In genomic region chr11:75459141-75459711, GRCm38 (mm10) we compare ENCODE assay signal across 8 mouse cellular contexts. TPM values are rescaled to one million over a fixed set of nuclear protein-coding genes. Genes with fewer than 3 reads are reported as not detected.
A peak's percentile ranks its signal among the peaks of the same experiment; 100 is the strongest.
DNase-seq lines count a peak whose midpoint lies in the region; ATAC-seq and TF ChIP-seq lines count a peak whose summit lies in the region.

No protein-coding gene starts in this region.

- intact Hi-C loops in left cerebral cortex, postnatal 4 days (cut with DNase I), result loop anchor here (5.0 kb wide), 1 partner anchor 277 kb away; no protein-coding TSS in a partner anchor

- H3K9me3 ChIP-seq in hindbrain, postnatal 0 days (ENCODE audit: low read length), result no peaks in the 10 kb centered on the region
- no peaks in the 10 kb centered on the region for H3K9me3 ChIP-seq in hindbrain, embryonic 13.5 days
- H3K9me3 ChIP-seq in heart, embryonic 11.5 days (replicated peaks; ENCODE audit: control insufficient read depth, low read length), result no peaks in the 10 kb centered on the region
- H3K9me3 ChIP-seq in limb, embryonic 11.5 days (ENCODE audit: control insufficient read depth, low read length), result no peaks in the 10 kb centered on the region

- no peak for ATAC-seq in hindbrain, postnatal 0 days
- ATAC-seq in hindbrain, embryonic 13.5 days (ENCODE audit: low FRiP score), result no peak
- no peak for ATAC-seq in heart, embryonic 11.5 days (replicated peaks; ENCODE audit: insufficient number of reproducible peaks, low FRiP score, low TSS enrichment)
- ATAC-seq in limb, embryonic 11.5 days (ENCODE audit: insufficient number of reproducible peaks, low FRiP score, low TSS enrichment, low read depth), result no peak
- ATAC-seq in erythroid progenitor cell, adult 5-6 weeks (replicated peaks; ENCODE audit: low FRiP score, poor library complexity, severe bottlenecking), result no peak

- WGBS in hindbrain, postnatal 0 days, result 77% methylated on average over 5 of the region's 5 CpGs
- WGBS in hindbrain, embryonic 13.5 days, result 77% methylated on average over 5 of the region's 5 CpGs
- 77% methylated on average over 5 of the region's 5 CpGs for WGBS in heart, embryonic 11.5 days (ENCODE audit: insufficient replicate concordance)
- WGBS in limb, embryonic 11.5 days, result 79% methylated on average over 5 of the region's 5 CpGs

- no peak overlapping the region for H3K4me2 ChIP-seq in hindbrain, postnatal 0 days (ENCODE audit: low read depth, low read length)
- no peak overlapping the region; the same call in 1 of the 2 replicates for H3K4me2 ChIP-seq in hindbrain, embryonic 13.5 days
- H3K4me2 ChIP-seq in heart, embryonic 11.5 days, result peak overlapping the region; percentile 81
- H3K4me2 ChIP-seq in limb, embryonic 11.5 days (ENCODE audit: low read depth, severe bottlenecking), result 0 out of 2 replicates have a peak overlapping the region, but pooled peaks have one; percentile 24

- no peak for DNase-seq in hindbrain, postnatal 0 days (ENCODE audit: low spot score)
- peak; percentile 66 for DNase-seq in adrenal gland, postnatal 14 days
- no peak for DNase-seq in limb, embryonic 11.5 days (ENCODE audit: low spot score)
- DNase-seq in left cerebral cortex, postnatal 4 days, result no peak
- no peak for DNase-seq in urinary bladder, postnatal 14 days (ENCODE audit: low spot score)

- H3K4me3 ChIP-seq in hindbrain, postnatal 0 days (ENCODE audit: low read length), result no peak overlapping the region
- H3K4me3 ChIP-seq in hindbrain, embryonic 13.5 days, result no peak overlapping the region
- no peak overlapping the region for H3K4me3 ChIP-seq in heart, embryonic 11.5 days (ENCODE audit: low read depth, low read length)
- H3K4me3 ChIP-seq in limb, embryonic 11.5 days (ENCODE audit: low read depth, low read length), result no peak overlapping the region

- no peak for TF ChIP-seq CTCF in hindbrain, postnatal 0 days (IDR thresholded peaks at IDR 0.05; ENCODE audit: low read depth)

- no peak overlapping the region for H3K9ac ChIP-seq in hindbrain, postnatal 0 days (replicated peaks; ENCODE audit: low read length)
- no peak overlapping the region for H3K9ac ChIP-seq in hindbrain, embryonic 13.5 days
- no peak overlapping the region for H3K9ac ChIP-seq in heart, embryonic 11.5 days (ENCODE audit: low read depth, low read length)
- no peak overlapping the region for H3K9ac ChIP-seq in limb, embryonic 11.5 days (ENCODE audit: low read length)

- peak overlapping the region; percentile 88; the same call in 1 of the 2 replicates for H3K27ac ChIP-seq in hindbrain, postnatal 0 days
- H3K27ac ChIP-seq in hindbrain, embryonic 13.5 days, result no peak overlapping the region
- peak overlapping the region; percentile 97; the same call in 1 of the 2 replicates for H3K27ac ChIP-seq in heart, embryonic 11.5 days (ENCODE audit: low read depth, low read length)
- no peak overlapping the region for H3K27ac ChIP-seq in limb, embryonic 11.5 days (replicated peaks; ENCODE audit: low read depth, low read length)

- H3K36me3 ChIP-seq in hindbrain, postnatal 0 days (ENCODE audit: insufficient read depth, low read length), result no peaks in the 10 kb centered on the region
- no peaks in the 10 kb centered on the region for H3K36me3 ChIP-seq in hindbrain, embryonic 13.5 days
- no peaks in the 10 kb centered on the region for H3K36me3 ChIP-seq in heart, embryonic 11.5 days (ENCODE audit: control insufficient read depth, insufficient read depth, low read length)
- H3K36me3 ChIP-seq in limb, embryonic 11.5 days (ENCODE audit: control insufficient read depth, insufficient read depth, low read length), result no peaks in the 10 kb centered on the region

- peaks cover 25% of the 10 kb centered on the region for H3K4me1 ChIP-seq in hindbrain, postnatal 0 days (ENCODE audit: insufficient read depth, low read length)
- H3K4me1 ChIP-seq in hindbrain, embryonic 13.5 days (replicated peaks), result peaks cover 42% of the 10 kb centered on the region
- H3K4me1 ChIP-seq in heart, embryonic 11.5 days (ENCODE audit: control insufficient read depth, insufficient read depth, low read length), result peaks cover 26% of the 10 kb centered on the region
- peaks cover 29% of the 10 kb centered on the region for H3K4me1 ChIP-seq in limb, embryonic 11.5 days (ENCODE audit: control insufficient read depth, insufficient read depth, low read length)

- no peaks in the 10 kb centered on the region for H3K27me3 ChIP-seq in hindbrain, postnatal 0 days (ENCODE audit: insufficient read depth, low read length)
- no peaks in the 10 kb centered on the region for H3K27me3 ChIP-seq in hindbrain, embryonic 13.5 days
- no peaks in the 10 kb centered on the region for H3K27me3 ChIP-seq in heart, embryonic 11.5 days (ENCODE audit: control insufficient read depth, insufficient read depth, low read length)
- no peaks in the 10 kb centered on the region for H3K27me3 ChIP-seq in limb, embryonic 11.5 days (ENCODE audit: control insufficient read depth, insufficient read depth, low read length)

RNA-seq across cellular contexts. Expression of gene Tlcd2, which starts 2.3 kb away (rescaled TPM):
- total RNA-seq in hindbrain, postnatal 0 days (2014; rRNA removed), result 1.0 and 3.4 TPM in 2 replicates
- 1.5 and 1.6 TPM in 2 replicates for polyA plus RNA-seq in hindbrain, postnatal 0 days (2015; fragmentation: Nextera tagmentation; extraction: Ambion mirVana)
- polyA plus RNA-seq in hindbrain, embryonic 13.5 days (2015; fragmentation: Nextera tagmentation; extraction: Ambion mirVana), result 2.7 and 3.4 TPM in 2 replicates
- 13.9 and 24.7 TPM in 2 replicates for total RNA-seq in adrenal gland, postnatal 14 days (2021)
- polyA plus RNA-seq in heart, embryonic 11.5 days (2014; fragmentation: Nextera tagmentation; extraction: Ambion mirVana), result 14.4 and 16.1 TPM in 2 replicates
- 10.4 and 11.3 TPM in 2 replicates for polyA plus RNA-seq in limb, embryonic 11.5 days (2014; fragmentation: Nextera tagmentation; extraction: Ambion mirVana)
- under 1 TPM; 0.80 to 0.95 TPM for total RNA-seq in left cerebral cortex, postnatal 4 days (2021)
- total RNA-seq in erythroid progenitor cell, adult 5-6 weeks (2015; ENCODE audit: low replicate concordance), result 1.8 and 6.7 TPM in 2 replicates
- 1.0 and 17.8 TPM in 2 replicates for total RNA-seq in erythroid progenitor cell, adult 5-6 weeks (2017; ENCODE audit: low replicate concordance)

RNA-seq across cellular contexts. Expression of gene Wdr81, which starts 4.7 kb away (rescaled TPM):
- total RNA-seq in hindbrain, postnatal 0 days (2014; rRNA removed), result 19.4 and 20.4 TPM in 2 replicates
- polyA plus RNA-seq in hindbrain, postnatal 0 days (2015; fragmentation: Nextera tagmentation; extraction: Ambion mirVana), result 3.9 and 4.1 TPM in 2 replicates
- 6.2 and 7.1 TPM in 2 replicates for polyA plus RNA-seq in hindbrain, embryonic 13.5 days (2015; fragmentation: Nextera tagmentation; extraction: Ambion mirVana)
- total RNA-seq in adrenal gland, postnatal 14 days (2021), result 14.2 and 16.5 TPM in 2 replicates
- polyA plus RNA-seq in heart, embryonic 11.5 days (2014; fragmentation: Nextera tagmentation; extraction: Ambion mirVana), result 3.6 and 4.0 TPM in 2 replicates
- polyA plus RNA-seq in limb, embryonic 11.5 days (2014; fragmentation: Nextera tagmentation; extraction: Ambion mirVana), result 3.3 and 3.4 TPM in 2 replicates
- 10 to 100 TPM; 17.6 to 19.1 TPM for total RNA-seq in left cerebral cortex, postnatal 4 days (2021)
- total RNA-seq in erythroid progenitor cell, adult 5-6 weeks (2015; ENCODE audit: low replicate concordance), result 39.0 and 53.3 TPM in 2 replicates
- total RNA-seq in erythroid progenitor cell, adult 5-6 weeks (2017; ENCODE audit: low replicate concordance), result 45.6 and 48.8 TPM in 2 replicates

RNA-seq across cellular contexts. Expression of gene Serpinf2, which starts 19.8 kb away (rescaled TPM):
- 0.05 TPM in 1 of 2 replicates, not detected in the other for total RNA-seq in hindbrain, postnatal 0 days (2014; rRNA removed)
- polyA plus RNA-seq in hindbrain, postnatal 0 days (2015; fragmentation: Nextera tagmentation; extraction: Ambion mirVana), result not detected in 2 replicates
- polyA plus RNA-seq in hindbrain, embryonic 13.5 days (2015; fragmentation: Nextera tagmentation; extraction: Ambion mirVana), result 0.12 TPM in 1 of 2 replicates, not detected in the other
- 6.8 and 123 TPM in 2 replicates for total RNA-seq in adrenal gland, postnatal 14 days (2021)
- 2.4 and 5.4 TPM in 2 replicates for polyA plus RNA-seq in heart, embryonic 11.5 days (2014; fragmentation: Nextera tagmentation; extraction: Ambion mirVana)
- 0.52 TPM in 1 of 2 replicates, not detected in the other for polyA plus RNA-seq in limb, embryonic 11.5 days (2014; fragmentation: Nextera tagmentation; extraction: Ambion mirVana)
- under 1 TPM in 1 of 2 experiments, not detected in 1; 0.26 TPM for total RNA-seq in left cerebral cortex, postnatal 4 days (2021)
- total RNA-seq in erythroid progenitor cell, adult 5-6 weeks (2015; ENCODE audit: low replicate concordance), result 2.2 TPM in 1 of 2 replicates, not detected in the other
- total RNA-seq in erythroid progenitor cell, adult 5-6 weeks (2017; ENCODE audit: low replicate concordance), result 0.98 and 1.5 TPM in 2 replicates

RNA-seq across cellular contexts. Expression of gene Prpf8, which starts 27.4 kb away (rescaled TPM):
- 118 and 126 TPM in 2 replicates for total RNA-seq in hindbrain, postnatal 0 days (2014; rRNA removed)
- polyA plus RNA-seq in hindbrain, postnatal 0 days (2015; fragmentation: Nextera tagmentation; extraction: Ambion mirVana), result 25.9 and 29.4 TPM in 2 replicates
- polyA plus RNA-seq in hindbrain, embryonic 13.5 days (2015; fragmentation: Nextera tagmentation; extraction: Ambion mirVana), result 49.2 and 51.8 TPM in 2 replicates
- 127 and 135 TPM in 2 replicates for total RNA-seq in adrenal gland, postnatal 14 days (2021)
- 56.1 and 62.1 TPM in 2 replicates for polyA plus RNA-seq in heart, embryonic 11.5 days (2014; fragmentation: Nextera tagmentation; extraction: Ambion mirVana)
- polyA plus RNA-seq in limb, embryonic 11.5 days (2014; fragmentation: Nextera tagmentation; extraction: Ambion mirVana), result 111 and 123 TPM in 2 replicates
- 100 to 1,000 TPM; 136 to 137 TPM for total RNA-seq in left cerebral cortex, postnatal 4 days (2021)
- total RNA-seq in erythroid progenitor cell, adult 5-6 weeks (2015; ENCODE audit: low replicate concordance), result 69.6 and 70.0 TPM in 2 replicates
- total RNA-seq in erythroid progenitor cell, adult 5-6 weeks (2017; ENCODE audit: low replicate concordance), result 53.6 and 56.5 TPM in 2 replicates

RNA-seq across cellular contexts. Expression of gene Serpinf1, which starts 36.7 kb away (rescaled TPM):
- 56.6 and 57.6 TPM in 2 replicates for total RNA-seq in hindbrain, postnatal 0 days (2014; rRNA removed)
- polyA plus RNA-seq in hindbrain, postnatal 0 days (2015; fragmentation: Nextera tagmentation; extraction: Ambion mirVana), result 41.5 and 47.1 TPM in 2 replicates
- polyA plus RNA-seq in hindbrain, embryonic 13.5 days (2015; fragmentation: Nextera tagmentation; extraction: Ambion mirVana), result 55.4 and 63.1 TPM in 2 replicates
- total RNA-seq in adrenal gland, postnatal 14 days (2021), result 54.0 and 116 TPM in 2 replicates
- 50.9 and 55.1 TPM in 2 replicates for polyA plus RNA-seq in heart, embryonic 11.5 days (2014; fragmentation: Nextera tagmentation; extraction: Ambion mirVana)
- polyA plus RNA-seq in limb, embryonic 11.5 days (2014; fragmentation: Nextera tagmentation; extraction: Ambion mirVana), result 174 and 194 TPM in 2 replicates
- 10 to 100 TPM; 15.1 to 19.9 TPM for total RNA-seq in left cerebral cortex, postnatal 4 days (2021)
- 2.9 and 26.0 TPM in 2 replicates for total RNA-seq in erythroid progenitor cell, adult 5-6 weeks (2015; ENCODE audit: low replicate concordance)
- total RNA-seq in erythroid progenitor cell, adult 5-6 weeks (2017; ENCODE audit: low replicate concordance), result 2.2 TPM in 1 of 2 replicates, not detected in the other

Comparison
In these comparisons a context has a peak if more than half of its experiments do, and no peak if none do; other contexts are left out.
1. H3K27ac ChIP-seq: peak in hindbrain, postnatal 0 days (single experiment) and heart, embryonic 11.5 days (single experiment); none in hindbrain, embryonic 13.5 days (single experiment) and limb, embryonic 11.5 days (single experiment).
2. H3K4me2 ChIP-seq: peak in heart, embryonic 11.5 days (single experiment) and limb, embryonic 11.5 days (single experiment); none in hindbrain, postnatal 0 days (single experiment) and hindbrain, embryonic 13.5 days (single experiment).